Mouse (Mus musculus): ENCODE measurements around the gene Mcm9.
"Not testable (repeated sequence)": the region's sequence is repeated elsewhere in the genome, so short reads cannot be mapped to it uniquely, and the experiment has no call there.

Mcm9 gene

GRCm38 (mm10) chr10:53502875-53503816 lies 127.1 kb downstream of the Mcm9 start:
- in situ Hi-C loops (cut with MseI, MboI): loop anchor here in 1 of 2 experiments (10.0 to 25.0 kb wide), 2 partner anchors 148 to 391 kb away; no protein-coding TSS in a partner anchor

- in situ Hi-C loops (cut with MseI, MboI): loop anchor here in 1 of 2 experiments (10.0 to 25.0 kb wide), 2 partner anchors 148 to 390 kb away; no protein-coding TSS in a partner anchor
These were observed 127.8 kb downstream of the Mcm9 start for GRCm38 (mm10) chr10:53502471-53502870.

DNA sequence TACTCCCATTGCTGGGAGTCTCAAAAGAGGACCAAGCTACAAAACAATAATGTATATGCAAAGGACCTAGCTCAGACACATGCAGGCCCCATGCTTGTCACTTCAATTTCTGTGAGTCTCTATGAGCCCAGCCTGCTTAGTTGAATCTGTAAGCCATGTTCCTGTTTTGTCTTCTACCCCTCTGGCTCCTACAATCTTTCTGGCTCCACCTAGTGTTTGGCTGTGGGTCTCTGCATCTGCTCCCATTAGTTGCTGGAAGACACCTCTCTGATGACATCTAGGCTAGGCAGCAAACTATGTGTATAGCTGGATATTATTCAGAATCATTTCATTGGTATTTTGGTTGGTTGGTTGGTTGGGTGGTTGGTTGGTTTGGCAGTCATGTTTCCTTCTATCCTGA lies 130.7 kb downstream of the Mcm9 start:
- in situ Hi-C loops (cut with MseI, MboI): no loop called here

GRCm38 (mm10) chr10:53495349-53495748 lies 134.9 kb downstream of the Mcm9 start:
- in situ Hi-C loops (cut with MseI, MboI): not testable (repeated sequence)

GRCm38 (mm10) chr10:53493954-53494353 lies 136.3 kb downstream of the Mcm9 start:
- in situ Hi-C loops (cut with MseI, MboI): no loop called here
